Mouse (Mus musculus) urinary bladder, postnatal 25 days (tissue): ENCODE data around the gene Catsperd.
"Not testable (repeated sequence)": the region's sequence is repeated elsewhere in the genome, so short reads cannot be mapped to it uniquely, and the experiment has no call there.

Experiments
- DNase-seq: peaks from one replicate; pipeline ENCODE4 v3.0.0; 2022; ENCODE audit warnings: low spot score

Catsperd gene

GRCm38 (mm10) chr17:56613236-56613844 is 14.6 kb upstream of the Catsperd start, which contains the start of gene Rpl36:
Gene Rpl36 (plus strand): TSS chr17:56613416.
- DNase-seq: peak; percentile 96

- peak; percentile 28 for DNase-seq
Measured at GRCm38 (mm10) chr17:56613893-56614292, 14.1 kb upstream of the Catsperd start.

GRCm38 (mm10) chr17:56614391-56615135 is 13.4 kb upstream of the Catsperd start:
- DNase-seq: no peak

DNA sequence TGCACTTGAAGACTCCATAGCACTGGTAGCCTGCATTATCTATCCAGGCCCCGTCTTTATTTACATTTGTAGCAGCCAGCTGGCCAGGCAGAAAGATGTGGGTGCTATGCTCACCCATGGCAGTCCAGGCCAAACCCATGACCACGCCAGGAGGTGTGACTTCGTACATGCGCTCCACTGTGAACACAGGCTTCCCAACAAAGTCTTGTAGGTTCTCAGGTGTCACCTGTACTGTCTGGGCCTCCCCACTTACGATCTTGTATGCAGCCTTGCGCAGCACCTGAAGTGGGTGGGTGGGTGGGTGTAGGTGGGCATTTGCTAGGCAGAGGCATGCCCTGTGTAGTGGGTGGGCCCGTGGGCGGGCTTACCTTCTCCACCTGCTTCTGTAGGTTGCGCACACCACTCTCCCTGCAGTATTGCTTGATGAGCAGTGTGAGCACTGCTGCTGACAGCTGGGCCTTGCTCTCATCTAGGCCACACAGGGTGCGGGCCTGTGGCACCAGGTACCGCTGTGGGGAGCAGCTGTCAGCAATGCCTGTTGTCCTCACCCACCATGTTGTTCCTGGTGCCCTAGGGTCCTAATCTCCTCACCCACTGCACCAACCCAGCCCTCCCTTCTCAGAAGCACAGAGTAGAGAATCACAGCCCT is 12.7 kb upstream of the Catsperd start:
- no peak for DNase-seq

DNA sequence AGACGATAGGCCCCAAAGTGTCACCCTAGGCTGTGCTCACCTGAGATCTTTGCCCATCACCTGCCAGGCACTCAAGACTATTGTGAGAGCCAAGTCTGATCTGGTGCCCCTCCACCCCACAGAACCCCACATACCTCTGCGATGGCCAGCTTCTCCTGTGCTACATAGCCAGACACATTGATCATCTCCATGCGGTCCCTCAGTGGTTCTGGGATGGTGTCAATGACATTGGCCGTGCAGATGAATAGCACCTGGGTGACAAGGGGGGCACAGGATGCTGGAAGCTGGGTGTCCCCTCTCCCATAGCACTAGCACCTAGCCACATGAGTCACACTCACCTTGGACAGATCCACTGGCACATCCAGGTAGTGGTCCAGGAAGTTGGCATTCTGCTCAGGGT is 12.2 kb upstream of the Catsperd start:
- no peak for DNase-seq

DNA sequence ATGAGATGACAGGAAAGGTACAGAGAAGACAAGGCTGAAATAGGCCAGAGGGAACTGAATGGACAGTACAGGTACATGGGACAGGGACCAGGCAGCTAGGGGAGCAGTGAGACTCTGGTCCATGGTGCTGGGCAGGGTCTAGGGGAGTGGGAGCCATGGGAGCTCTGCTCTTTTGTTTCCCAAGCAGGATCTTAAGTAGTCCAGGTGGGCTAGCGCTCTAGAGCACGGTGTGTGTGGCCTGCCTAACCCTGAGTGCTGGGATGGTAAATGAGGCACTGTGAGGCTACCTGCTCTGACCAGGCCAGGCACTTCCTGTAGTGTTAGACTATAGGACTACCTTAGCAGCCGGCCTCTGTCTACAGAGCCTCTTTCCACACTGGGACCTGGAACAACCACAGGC is 11.2 kb upstream of the Catsperd start:
- DNase-seq: no peak

- DNase-seq: no peak
Measured at GRCm38 (mm10) chr17:56617628-56618027, 10.3 kb upstream of the Catsperd start.

DNA sequence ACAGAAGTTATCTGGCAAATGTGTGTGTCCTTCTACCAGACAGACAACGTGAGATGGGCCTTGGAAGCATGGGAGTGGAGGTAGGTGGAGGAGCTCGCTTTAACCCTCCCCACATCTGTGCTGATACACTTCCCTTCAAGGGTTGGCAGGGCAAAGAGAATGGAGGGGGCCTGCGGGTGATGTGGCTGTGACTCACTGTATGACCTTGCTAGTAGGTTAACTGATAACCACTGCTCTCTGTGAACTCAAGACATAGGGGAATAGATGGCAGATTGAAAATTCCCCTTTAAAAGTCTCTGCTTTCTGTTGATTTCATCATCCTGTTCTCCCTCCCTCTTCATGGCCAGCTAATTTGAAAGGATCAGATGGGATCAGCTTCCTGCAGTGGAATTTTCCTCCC is 2.4 kb upstream of the Catsperd start:
- DNase-seq: no peak

GRCm38 (mm10) chr17:56626260-56626659 is 1.7 kb upstream of the Catsperd start:
- no peak for DNase-seq

- DNase-seq: peak; percentile 95
Measured at GRCm38 (mm10) chr17:56626754-56627470, 1.0 kb upstream of the Catsperd start, which contains the start of gene Lonp1. Gene Lonp1 (minus strand): TSS chr17:56626887.

- DNase-seq: not testable (repeated sequence)
Measured at GRCm38 (mm10) chr17:56629800-56630781, 2.1 kb downstream of the Catsperd start.

GRCm38 (mm10) chr17:56631807-56632206 is 3.9 kb downstream of the Catsperd start:
- no peak for DNase-seq

DNA sequence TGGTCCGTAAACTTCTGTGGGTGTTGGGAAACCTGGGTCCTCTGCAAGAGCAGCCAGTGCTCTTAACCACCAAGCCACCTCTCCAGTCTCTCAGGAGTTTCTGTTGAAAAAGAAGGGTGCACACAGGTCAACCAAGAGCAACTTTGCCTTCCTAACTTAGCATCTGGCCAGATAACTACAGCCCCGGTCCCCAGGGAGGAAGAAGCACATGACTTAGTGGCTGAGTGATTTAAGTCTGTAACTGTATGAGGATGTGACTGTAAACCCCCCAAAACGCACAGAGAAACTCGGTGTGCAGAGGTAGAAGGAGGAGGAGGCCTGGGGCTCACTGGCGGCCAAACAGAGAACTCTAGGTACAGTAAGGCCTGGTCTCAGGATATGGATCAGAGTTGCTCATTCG is 6.1 kb downstream of the Catsperd start:
- DNase-seq: no peak

DNA sequence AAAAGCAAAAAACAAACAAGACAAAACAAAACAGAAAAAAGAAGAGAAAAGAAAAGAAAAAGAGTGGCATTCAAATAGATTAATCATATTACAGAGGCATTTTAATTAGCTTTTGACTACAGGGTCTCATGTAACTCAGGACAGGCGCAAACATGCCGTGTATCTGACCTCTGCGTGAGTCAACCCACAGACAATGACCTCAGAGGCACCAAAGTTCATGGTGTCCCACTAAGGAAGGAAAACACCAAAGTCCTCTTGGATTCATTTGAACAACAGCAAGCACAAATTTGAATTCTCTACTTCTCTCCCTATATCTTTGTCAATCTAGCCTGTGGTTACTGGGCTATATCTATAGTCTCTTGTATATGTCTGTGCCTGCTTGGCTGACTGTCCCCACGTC is 15.3 kb downstream of the Catsperd start:
- no peak for DNase-seq

DNA sequence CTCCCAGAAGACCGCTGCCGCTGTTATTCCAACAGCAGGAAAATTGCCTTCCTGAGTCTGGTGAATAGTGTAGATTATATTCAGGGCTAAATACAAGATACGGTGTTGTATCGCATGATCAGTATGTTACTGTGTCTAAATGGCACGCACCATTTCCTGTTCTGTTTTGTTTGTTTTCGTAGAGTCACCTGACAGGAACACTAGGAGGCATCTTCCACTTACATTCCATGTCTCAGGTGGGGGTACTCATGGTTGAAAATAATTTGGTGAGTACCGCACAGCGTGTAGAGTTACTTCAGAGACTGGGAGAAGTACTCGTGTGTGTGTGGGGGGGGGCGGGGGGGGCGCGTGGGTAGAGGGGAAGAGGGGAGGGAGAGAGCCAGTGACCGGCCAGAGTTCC is 19.6 kb downstream of the Catsperd start:
- DNase-seq: no peak

GRCm38 (mm10) chr17:56651801-56652200 is 23.9 kb downstream of the Catsperd start:
- no peak for DNase-seq

- DNase-seq: no peak
Measured at GRCm38 (mm10) chr17:56654771-56655170, 26.8 kb downstream of the Catsperd start.

- no peak for DNase-seq
Measured at GRCm38 (mm10) chr17:56655311-56655710, 27.4 kb downstream of the Catsperd start.

DNA sequence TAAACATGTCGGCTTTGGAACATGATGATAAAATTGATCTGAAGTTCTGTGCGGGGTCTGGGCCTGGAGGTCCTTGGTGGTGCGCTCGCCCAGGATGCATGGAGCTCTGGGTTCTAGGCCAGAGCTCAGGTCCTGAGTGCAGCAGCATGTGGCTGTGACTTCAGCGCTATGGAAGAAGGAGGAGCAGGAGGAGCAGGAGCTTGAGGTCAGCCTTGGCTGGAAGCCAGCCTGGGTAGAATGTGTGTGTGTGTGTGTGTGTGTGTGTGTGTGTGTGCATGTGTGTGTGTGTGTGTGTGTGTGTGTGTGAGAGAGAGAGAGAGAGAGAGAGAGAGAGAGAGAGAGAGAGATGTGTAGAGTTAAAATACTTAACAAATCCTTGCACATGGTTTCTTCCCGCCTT is 28.2 kb downstream of the Catsperd start:
- no peak for DNase-seq

DNA sequence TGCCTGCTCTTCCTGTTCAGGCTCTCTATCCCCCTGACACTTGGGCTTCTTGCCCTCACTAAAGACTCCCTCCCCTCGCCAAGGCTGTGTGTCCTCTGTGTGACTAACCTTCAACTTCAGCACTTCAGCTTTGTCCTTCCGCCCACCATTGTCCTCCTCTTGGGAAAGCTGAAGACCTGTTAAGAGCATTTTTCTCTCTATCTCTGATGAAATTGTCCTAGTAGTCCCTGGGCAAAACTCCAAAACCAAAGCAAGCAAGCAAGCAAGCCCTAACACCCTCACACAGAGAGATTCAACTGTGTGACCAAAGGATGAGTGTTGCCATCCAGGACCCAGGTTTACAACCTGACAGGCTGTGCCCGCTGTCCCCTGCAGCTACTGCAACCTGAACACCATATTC is 35.7 kb downstream of the Catsperd start:
- no peak for DNase-seq

- DNase-seq: no peak
Measured at GRCm38 (mm10) chr17:56664333-56664732, 36.4 kb downstream of the Catsperd start.
